Mouse (Mus musculus): Measurements from ENCODE around the gene Alox5. TPM values are rescaled to one million over a fixed set of nuclear protein-coding genes. Genes with fewer than 3 reads are reported as not detected.

Alox5 gene
- total RNA-seq, 2 experiments from 2014 or later = 11.8 to 13.9 TPM

DNA sequence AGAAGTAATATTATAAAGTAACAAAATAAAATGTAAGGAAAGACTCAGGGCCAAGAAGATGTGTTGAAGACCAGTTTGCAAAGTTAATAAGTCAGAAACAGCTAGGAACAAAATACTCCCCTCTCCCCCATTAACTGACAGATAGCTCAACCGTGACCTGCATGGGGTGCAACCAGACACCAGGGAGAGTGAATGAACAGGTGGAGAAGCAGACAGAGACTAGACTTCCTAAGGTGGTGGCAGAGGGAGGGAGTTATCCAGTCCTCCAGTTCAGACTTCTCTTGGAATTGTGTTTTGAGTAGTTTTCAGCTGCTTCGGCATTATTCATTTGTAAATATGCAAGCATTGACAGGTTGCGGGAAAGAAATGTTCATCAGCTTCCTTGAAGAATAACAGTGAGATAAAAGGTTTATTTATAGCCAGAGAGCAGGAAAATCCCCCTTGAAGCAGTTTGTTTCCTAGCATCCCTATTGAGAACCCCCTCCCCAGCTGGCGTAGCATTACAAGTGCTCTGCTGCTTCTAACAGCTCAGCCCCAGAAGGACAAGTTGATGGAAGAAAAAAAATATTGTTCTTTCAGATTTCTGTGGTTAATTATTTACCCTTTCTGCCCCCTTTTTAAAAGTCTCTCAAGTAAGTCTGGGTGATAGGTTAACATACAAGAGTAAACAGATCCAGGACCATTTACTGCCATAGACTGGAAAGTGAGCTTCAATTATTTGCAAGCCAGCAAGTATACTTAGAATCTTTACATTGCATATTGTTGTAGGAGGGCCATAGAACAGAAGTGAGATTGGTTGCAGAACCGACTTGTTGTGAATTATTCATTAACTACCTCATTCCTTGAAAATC lies 75.6 kb downstream of the Alox5 start:
- DNase-seq = no peak

DNA sequence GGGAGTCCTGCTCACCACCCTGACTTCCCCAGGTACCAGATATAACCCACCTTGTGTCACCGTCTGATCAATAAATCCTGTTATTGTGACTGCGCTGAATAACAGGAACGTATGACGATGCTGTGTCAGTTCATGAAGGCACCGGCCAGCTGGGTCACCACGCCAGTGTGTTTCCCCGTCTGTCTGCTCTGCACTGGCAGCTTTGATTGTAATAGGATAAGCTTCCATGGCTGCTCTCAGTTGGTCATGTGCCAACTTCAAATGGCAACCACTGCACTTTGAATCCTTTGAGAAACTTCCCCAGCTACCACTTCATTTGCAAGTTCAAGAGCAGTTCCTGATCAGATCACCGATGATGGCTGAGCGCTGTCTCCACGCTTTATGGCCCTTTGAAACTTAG lies 77.4 kb downstream of the Alox5 start:
- no peak for DNase-seq

DNA sequence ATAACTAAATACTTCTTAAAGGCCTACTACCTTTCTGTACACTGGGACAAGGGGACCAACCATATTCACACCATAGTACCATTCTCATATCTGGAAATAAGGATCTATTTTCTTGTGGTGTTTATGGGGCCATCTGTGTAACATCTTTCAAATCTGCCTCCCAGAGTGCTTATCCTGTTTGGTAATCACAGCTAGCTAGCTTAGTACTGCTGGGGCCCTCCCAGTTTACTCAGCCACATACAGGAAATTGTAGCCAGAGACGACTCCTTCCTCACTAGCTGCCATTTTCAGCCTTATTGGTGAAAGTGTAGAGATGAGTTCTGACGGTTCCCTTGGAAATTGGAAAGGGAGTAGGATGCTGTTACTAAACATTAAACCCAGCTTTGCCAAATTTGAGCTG lies 79.4 kb downstream of the Alox5 start:
- no peak for DNase-seq

DNA sequence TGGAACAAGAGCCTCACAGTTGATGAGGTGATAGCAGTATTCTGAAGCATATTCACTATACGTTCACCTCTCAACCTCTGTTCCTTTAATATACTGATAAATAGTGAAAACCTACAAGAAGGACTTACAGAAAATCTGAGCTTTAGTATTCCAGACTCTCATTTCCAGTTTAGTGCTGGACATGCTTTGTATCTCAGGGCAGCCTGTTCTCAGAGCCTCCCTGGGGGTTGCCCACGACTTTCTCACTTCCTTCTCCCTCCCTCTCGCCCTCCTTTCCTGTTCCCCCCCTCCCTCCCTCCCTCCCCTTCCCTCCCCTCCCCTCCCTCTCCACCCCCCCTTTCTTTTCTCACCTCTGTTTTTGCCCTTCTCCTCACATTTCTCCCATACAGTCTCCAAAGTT lies 80.8 kb downstream of the Alox5 start:
- no peak for DNase-seq

DNA sequence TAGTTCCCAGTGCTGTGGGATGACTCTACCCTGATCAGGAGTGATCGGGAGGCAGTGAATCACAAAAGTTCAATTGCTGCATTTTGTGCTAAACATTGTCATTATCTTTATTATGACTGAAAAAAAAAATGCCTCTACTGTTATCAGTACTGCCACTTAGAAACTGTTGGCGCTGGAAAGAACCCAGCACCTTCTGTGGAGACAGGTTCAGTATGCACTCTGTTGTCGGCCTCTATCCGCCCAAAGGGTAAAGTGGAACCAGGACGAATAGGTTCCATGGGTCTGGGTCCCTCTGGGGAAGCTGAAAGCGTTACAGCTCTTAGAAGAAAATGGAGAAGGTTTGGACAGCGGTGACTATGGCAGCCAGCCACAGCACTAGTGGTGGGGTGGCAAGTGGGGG lies 82.1 kb downstream of the Alox5 start:
- no peak for DNase-seq

DNA sequence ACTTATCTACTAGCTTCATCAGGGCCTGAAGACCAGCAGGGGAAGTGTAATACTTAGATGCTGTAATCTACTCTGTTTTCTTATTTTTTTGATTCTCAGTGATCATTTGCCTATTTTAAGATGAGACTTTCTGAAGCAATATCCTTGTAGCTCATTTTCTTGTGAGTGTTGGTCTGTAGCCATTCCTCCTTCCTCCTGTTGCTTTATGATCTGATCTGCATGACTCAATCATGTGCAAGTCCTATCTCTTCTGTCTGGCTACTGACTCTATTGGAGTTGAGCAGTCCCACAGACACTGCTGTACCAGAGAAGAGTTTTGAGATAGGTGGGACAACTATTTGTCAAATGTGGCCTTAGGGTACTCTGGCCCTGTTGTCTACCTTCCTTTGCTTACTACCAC lies 86.4 kb downstream of the Alox5 start:
- DNase-seq = no peak

DNA sequence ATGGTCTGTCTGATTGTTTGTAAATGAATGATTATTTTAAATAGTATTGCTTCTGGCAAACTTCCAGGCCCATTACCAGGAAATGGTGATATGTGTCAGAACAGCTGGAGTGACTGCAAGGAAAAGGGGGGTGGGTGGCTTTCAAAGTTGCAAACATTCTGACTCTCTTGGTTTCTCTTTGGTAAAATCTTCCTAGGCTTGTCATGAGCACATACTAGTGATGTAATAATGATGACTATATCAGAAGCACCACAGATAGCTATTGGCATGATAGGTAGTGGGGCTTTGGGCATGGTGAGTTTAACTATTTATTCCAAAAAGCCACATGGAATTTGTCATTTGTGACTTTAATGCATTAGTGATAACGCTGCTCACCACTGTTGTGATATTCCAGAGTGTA lies 86.8 kb downstream of the Alox5 start:
- DNase-seq = no peak

DNA sequence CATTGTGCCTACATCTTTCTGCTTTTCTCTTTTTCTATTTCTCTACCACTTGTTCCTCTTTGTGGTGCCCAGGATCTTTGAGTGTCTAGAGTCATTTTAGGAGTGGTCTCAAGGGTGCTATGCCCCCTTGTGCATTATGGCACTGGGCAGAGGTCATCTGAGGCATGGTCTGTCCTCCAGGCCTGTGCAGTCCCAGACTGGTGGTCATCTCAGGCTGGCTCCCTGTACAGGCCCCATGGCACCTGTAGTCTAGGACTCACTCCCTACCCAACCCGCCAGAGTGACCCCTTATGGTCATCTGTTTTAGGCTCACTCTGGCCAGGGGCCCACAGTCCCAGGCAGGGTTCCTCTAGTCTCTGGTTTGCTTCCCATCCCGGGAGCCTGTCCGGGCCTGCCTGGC lies 89.5 kb downstream of the Alox5 start:
- DNase-seq = no peak

DNA sequence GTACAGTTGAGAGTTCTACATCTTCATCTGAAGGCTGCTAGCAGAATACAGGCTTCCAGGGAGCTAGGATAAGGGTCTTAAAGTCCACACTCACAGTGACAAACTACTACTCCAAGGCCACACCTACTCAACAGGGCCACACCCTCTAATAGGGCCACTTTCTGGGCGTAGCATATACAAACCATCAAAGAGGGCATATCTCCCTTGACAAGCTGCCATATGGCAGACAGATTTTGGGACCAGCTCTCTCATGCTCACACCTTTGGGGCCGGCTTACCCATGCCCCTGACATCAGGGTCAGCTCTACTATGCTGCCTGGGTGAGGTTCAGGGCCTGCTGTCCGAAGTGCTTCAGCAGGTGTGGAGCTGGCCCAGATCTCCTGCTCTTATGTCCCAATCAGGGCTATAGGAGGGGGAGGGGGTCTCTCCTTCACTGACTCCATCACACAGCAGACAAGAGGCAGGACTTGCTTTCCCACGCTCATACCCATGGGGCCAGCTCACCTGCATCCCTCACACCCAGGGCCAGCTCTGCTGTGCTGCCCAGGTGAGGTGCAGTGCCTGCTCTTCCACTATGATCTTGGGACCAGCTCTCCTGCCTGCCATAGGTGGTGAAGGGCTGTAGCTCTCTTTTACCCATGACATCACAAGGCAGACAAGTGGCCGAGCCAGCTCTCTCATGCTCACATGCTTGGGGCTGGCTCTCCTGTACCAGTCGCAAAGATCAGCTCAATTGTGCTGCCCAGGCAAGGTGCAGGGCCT lies 90.6 kb downstream of the Alox5 start:
- DNase-seq = no peak

DNA sequence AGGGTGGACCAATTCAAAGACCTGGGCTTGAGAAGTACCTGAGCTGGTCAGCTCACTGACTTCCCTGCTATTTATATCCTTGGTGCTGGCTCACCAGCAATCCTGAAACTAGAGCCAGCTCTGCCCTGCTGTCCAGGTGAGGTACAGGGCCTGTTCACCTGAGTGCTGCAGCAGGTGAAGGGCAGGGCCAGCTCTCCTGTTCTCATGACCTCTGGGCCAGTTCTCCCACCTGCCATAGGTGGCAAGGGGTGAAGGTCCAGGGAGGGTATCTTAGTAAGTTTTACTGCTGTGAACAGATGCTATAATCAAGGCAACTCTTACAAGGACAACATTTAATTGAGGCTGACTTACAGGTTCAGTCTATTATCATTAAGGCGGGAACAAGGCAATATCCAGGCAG lies 91.2 kb downstream of the Alox5 start:
- no peak for DNase-seq

DNA sequence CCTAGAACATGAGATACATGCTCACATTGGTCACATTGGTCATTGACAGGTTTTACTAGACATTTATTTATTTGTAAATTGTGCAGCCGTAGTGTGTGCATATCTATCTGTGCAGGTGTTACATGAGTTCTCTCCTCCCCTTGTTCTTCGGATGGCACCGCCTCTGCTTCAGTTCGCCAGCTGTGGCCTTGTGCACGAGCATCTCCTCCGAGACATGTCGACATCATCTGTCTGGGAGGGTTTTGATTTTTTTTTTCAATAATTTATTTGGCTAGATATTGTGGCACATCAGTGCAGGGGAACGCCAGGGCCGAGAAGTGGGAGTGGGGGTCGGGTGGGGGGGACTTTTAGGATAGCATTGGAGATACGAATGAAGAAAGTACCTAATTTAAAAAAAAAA lies 93.0 kb downstream of the Alox5 start:
- DNase-seq = no peak

DNA sequence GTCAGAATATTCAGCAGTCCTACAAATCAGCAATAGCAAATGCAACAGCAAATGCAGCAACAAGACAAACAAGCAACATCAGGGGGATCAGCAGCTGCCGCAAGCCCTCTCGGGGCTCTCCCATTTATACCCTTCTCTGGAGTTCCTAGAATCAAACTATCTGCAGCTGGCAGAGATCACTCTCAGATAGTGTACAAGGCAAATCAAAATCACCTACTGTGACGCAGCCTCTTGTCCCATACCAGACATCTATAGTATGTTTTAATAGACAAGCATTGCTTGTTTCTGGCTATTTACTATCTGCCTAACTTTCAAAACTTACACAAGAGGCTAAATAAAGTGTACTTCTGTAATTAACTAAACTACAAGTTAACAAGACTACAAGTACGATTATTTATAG lies 99.0 kb downstream of the Alox5 start:
- no peak for DNase-seq

DNA sequence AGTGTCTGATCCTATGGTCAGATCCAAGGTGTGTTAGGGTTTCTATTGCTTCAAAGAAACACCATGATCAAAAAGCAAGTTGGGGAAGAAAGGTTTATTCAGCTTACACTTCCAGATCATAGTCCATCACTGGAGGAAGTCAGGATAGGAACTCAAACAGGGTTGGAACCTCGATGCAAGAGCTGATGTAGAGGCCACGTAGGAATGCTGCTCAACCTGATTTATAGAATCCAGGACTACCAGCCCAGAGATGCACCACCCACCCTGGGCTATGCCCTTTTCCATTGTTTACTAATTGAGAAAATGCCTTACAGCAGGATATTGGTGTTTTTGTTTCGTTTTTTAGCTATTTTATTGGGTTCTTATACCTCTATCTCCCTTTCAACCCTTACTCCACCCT lies 99.5 kb downstream of the Alox5 start:
- no peak for DNase-seq

Other genes with a start within 250 kb of the Alox5 start
- 1 to 10 TPM; 2.2 to 3.4 TPM for gene Zfand4, start 197.0 kb downstream of the Alox5 start, total RNA-seq (2021)
- 10 to 100 TPM; 43.5 to 44.2 TPM for gene March8, start 123.2 kb downstream of the Alox5 start, total RNA-seq (2021)
- gene Olfr211, start 27.9 kb upstream of the Alox5 start, total RNA-seq (2021) = not detected
- gene Olfr212, start 45.3 kb upstream of the Alox5 start, total RNA-seq (2021) = under 1 TPM in 1 of 2 experiments, not detected in 1; 0.10 TPM
- not detected for gene Olfr213, start 77.3 kb upstream of the Alox5 start, total RNA-seq (2021)
- 1 to 10 TPM; 1.0 to 1.6 TPM for gene Gm5580, start 90.0 kb upstream of the Alox5 start, total RNA-seq (2021)
- not detected for gene Olfr214, start 93.1 kb upstream of the Alox5 start, total RNA-seq (2021)
- gene Olfr215, start 123.0 kb upstream of the Alox5 start, total RNA-seq (2021) = not detected
- gene Zfp422, start 167.8 kb upstream of the Alox5 start, total RNA-seq (2021) = 10 to 100 TPM; 16.1 to 19.7 TPM
- gene Depp1, start 189.4 kb upstream of the Alox5 start, total RNA-seq (2021) = 10 to 100 TPM; 84.2 to 90.4 TPM
- 1 to 10 TPM; 4.3 to 6.1 TPM for gene Rassf4, start 212.8 kb upstream of the Alox5 start, total RNA-seq (2021)